In genomic region chr19:16899716-16900115, GRCm38 (mm10) we compare ENCODE assay signal across 15 mouse cellular contexts. TPM values are rescaled to one million over a fixed set of nuclear protein-coding genes. Genes with fewer than 3 reads are reported as not detected.
DNase-seq lines count a peak whose midpoint lies in the region; ATAC-seq and TF ChIP-seq lines count a peak whose summit lies in the region.
"Had no signal": no experiment of that assay in that cellular context is flagged by ENCODE, and none has a peak within 500 bp of the region (broad histone marks: within the 10 kb centered on the region; RNA-seq: fewer than 3 reads in every experiment).

No protein-coding gene starts in this region.

- no peaks in the 10 kb centered on the region for H3K27me3 ChIP-seq in lung, postnatal 0 days (replicated peaks; ENCODE audit: insufficient read depth, low read length)
- H3K27me3 ChIP-seq: embryonic facial prominence, embryonic 12.5 days had no signal

- no peak overlapping the region for H3K4me3 ChIP-seq in gastrocnemius, adult 2 months
- H3K4me3 ChIP-seq in lung, postnatal 0 days (ENCODE audit: low read depth, low read length) = no peak overlapping the region
- H3K4me3 ChIP-seq: embryonic facial prominence, embryonic 12.5 days had no signal

- no peak overlapping the region for H3K9ac ChIP-seq in lung, postnatal 0 days (replicated peaks; ENCODE audit: low read depth)
- H3K9ac ChIP-seq: embryonic facial prominence, embryonic 12.5 days had no signal

- no peak overlapping the region for H3K27ac ChIP-seq in gastrocnemius, adult 2 months
- no peak overlapping the region for H3K27ac ChIP-seq in lung, postnatal 0 days (ENCODE audit: low read length)
- H3K27ac ChIP-seq: embryonic facial prominence, embryonic 12.5 days had no signal

- H3K4me2 ChIP-seq in lung, postnatal 0 days (replicated peaks; ENCODE audit: low read depth, low read length) = no peak overlapping the region
- H3K4me2 ChIP-seq: embryonic facial prominence, embryonic 12.5 days had no signal

- no peaks in the 10 kb centered on the region for H3K4me1 ChIP-seq in lung, postnatal 0 days (ENCODE audit: insufficient read depth, low read depth, low read length)
- H3K4me1 ChIP-seq: embryonic facial prominence, embryonic 12.5 days had no signal

- WGBS in lung, postnatal 0 days = 44% methylated on average over 10 of the region's 10 CpGs

- H3K36me3 ChIP-seq in lung, postnatal 0 days (ENCODE audit: insufficient read depth, low read length) = no peaks in the 10 kb centered on the region
- H3K36me3 ChIP-seq: embryonic facial prominence, embryonic 12.5 days; G1E had no signal

- ATAC-seq in lung, postnatal 0 days = no peak
- ATAC-seq in megakaryocyte progenitor cell, adult 5-6 weeks (replicated peaks; ENCODE audit: poor library complexity) = 0 out of 2 replicates have a peak, but pooled peaks have one; percentile 31
- ATAC-seq: midbrain, embryonic 16.5 days had no signal

- intact Hi-C loops in gastrocnemius, adult 2 months (cut with DNase I) = loop anchor here (2.0 kb wide), 2 partner anchors 131 to 139 kb away; no protein-coding TSS in a partner anchor
- intact Hi-C loops in gastrocnemius, postnatal 36 days (cut with DNase I) = loop anchor here (5.0 kb wide), 1 partner anchor 128 kb away; no protein-coding TSS in a partner anchor

- H3K9me3 ChIP-seq in lung, postnatal 0 days (ENCODE audit: low read length) = no peaks in the 10 kb centered on the region
- H3K9me3 ChIP-seq: embryonic facial prominence, embryonic 12.5 days; G1E had no signal

- TF ChIP-seq EP300 in lung, postnatal 0 days (IDR thresholded peaks at IDR 0.05) = no peak

- no peak for DNase-seq in gastrocnemius, adult 2 months
- no peak for DNase-seq in gastrocnemius, postnatal 36 days
- no peak for DNase-seq in lung, postnatal 0 days (ENCODE audit: low spot score)
- no peak for DNase-seq in lung, postnatal 14 days
- DNase-seq in ES-CJ7 (ENCODE audit: low read depth, low spot score) = peak; percentile 39
- no peak for DNase-seq in ovary, adult 18-20 months (ENCODE audit: low spot score)
- no peak for DNase-seq in kidney, postnatal 14 days
- DNase-seq: kidney, adult 18-20 months; lung, adult 18-20 months had no signal

- peak; percentile 39 for TF ChIP-seq CTCF in gastrocnemius, adult 2 months (IDR thresholded peaks at IDR 0.05)
- TF ChIP-seq CTCF in lung, postnatal 0 days (IDR thresholded peaks at IDR 0.05) = peak; percentile 20; the same call in 1 of the 2 replicates

RNA-seq across cellular contexts. Expression of gene Foxb2, which starts 26.1 kb away (rescaled TPM):
- not detected for total RNA-seq in gastrocnemius, adult 2 months (2021)
- not detected for total RNA-seq in gastrocnemius, postnatal 36 days (2021)
- polyA plus RNA-seq in lung, postnatal 0 days (2015; fragmentation: Nextera tagmentation; extraction: Ambion mirVana) = not detected in 2 replicates
- not detected in 2 replicates for total RNA-seq in megakaryocyte progenitor cell, adult 5-6 weeks (2015)
- not detected in 2 replicates for total RNA-seq in megakaryocyte progenitor cell, adult 5-6 weeks (2017)
- total RNA-seq: left cerebral cortex, adult 18-20 months had no signal
- polyA plus RNA-seq: G1E; heart, embryonic 16.5 days had no signal

RNA-seq across cellular contexts. Expression of gene Prune2, which starts 56.2 kb away (rescaled TPM):
- total RNA-seq in gastrocnemius, adult 2 months (2021) = 1 to 10 TPM; 5.9 to 9.6 TPM
- total RNA-seq in gastrocnemius, postnatal 36 days (2021) = 1 to 10 TPM; 4.7 to 6.7 TPM
- 0.73 and 0.76 TPM in 2 replicates for polyA plus RNA-seq in lung, postnatal 0 days (2015; fragmentation: Nextera tagmentation; extraction: Ambion mirVana)
- total RNA-seq in megakaryocyte progenitor cell, adult 5-6 weeks (2015) = 0.46 and 1.8 TPM in 2 replicates
- 0.12 and 0.68 TPM in 2 replicates for total RNA-seq in megakaryocyte progenitor cell, adult 5-6 weeks (2017)
- polyA plus RNA-seq: G1E had no signal
